12 mouse cellular contexts compared by ENCODE assay signal in the genomic region with DNA sequence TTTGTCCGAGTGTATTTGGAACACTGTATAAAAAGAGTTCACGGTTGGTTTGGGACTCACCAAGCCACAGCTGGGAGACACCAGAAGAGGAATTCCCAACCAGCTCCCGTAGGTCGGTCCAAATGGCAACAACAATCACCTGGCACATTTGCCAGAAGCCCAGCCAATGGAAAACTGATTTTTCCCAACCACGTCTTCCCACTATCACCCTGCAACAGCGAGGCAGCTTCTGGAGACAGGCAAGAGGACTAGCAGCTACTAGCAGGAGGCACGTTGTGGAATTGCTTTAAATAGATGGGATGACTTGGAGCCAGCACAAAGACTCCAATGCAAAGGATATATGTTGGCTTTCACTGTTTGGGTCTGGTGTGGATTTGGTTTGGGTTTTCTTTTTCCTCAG.
DNase-seq lines count a peak whose midpoint lies in the region; ATAC-seq lines count a peak whose summit lies in the region.
"Had no signal": no experiment of that assay in that cellular context is flagged by ENCODE, and none has a peak within 500 bp of the region (broad histone marks: within the 10 kb centered on the region; RNA-seq: fewer than 3 reads in every experiment).

No protein-coding gene starts in this region.

- H3K4me2 ChIP-seq in hindbrain, embryonic 13.5 days = peak overlapping the region; percentile 56
- H3K4me2 ChIP-seq in hindbrain, embryonic 11.5 days (replicated peaks; ENCODE audit: low read depth, low read length) = no peak overlapping the region
- H3K4me2 ChIP-seq in midbrain, embryonic 16.5 days (ENCODE audit: low read length) = peak overlapping the region; percentile 62
- H3K4me2 ChIP-seq: heart, embryonic 15.5 days; lung, embryonic 14.5 days had no signal

- H3K4me1 ChIP-seq in hindbrain, embryonic 13.5 days (replicated peaks) = peaks cover 46% of the 10 kb centered on the region
- no peaks in the 10 kb centered on the region for H3K4me1 ChIP-seq in hindbrain, embryonic 11.5 days (replicated peaks; ENCODE audit: control insufficient read depth, insufficient read depth, low read length)
- H3K4me1 ChIP-seq in midbrain, embryonic 16.5 days (ENCODE audit: control insufficient read depth, insufficient read depth, low read length) = peaks cover 16% of the 10 kb centered on the region

- no peaks in the 10 kb centered on the region for H3K9me3 ChIP-seq in hindbrain, embryonic 13.5 days
- no peaks in the 10 kb centered on the region for H3K9me3 ChIP-seq in hindbrain, embryonic 11.5 days (ENCODE audit: control insufficient read depth, low read length)
- H3K9me3 ChIP-seq in midbrain, embryonic 16.5 days (replicated peaks; ENCODE audit: control insufficient read depth, low read length, poor library complexity, severe bottlenecking) = no peaks in the 10 kb centered on the region
- H3K9me3 ChIP-seq: heart, embryonic 15.5 days had no signal

- no peak for DNase-seq in hindbrain, embryonic 11.5 days (ENCODE audit: low spot score)
- peak; percentile 73 for DNase-seq in brain, adult 2 months (ENCODE audit: low read depth, low spot score)
- peak; percentile 28 to 46 for DNase-seq in frontal cortex, adult 2 months (ENCODE audit: extremely low spot score in 1 of 2, low spot score in 1 of 2)
- DNase-seq in adrenal gland, postnatal 36 days = no peak
- DNase-seq in layer of hippocampus, postnatal 25 days (ENCODE audit: extremely low spot score in 1 of 2, low spot score in 1 of 2) = no peak
- no peak for DNase-seq in embryo, embryonic 10 days (ENCODE audit: low spot score)
- DNase-seq: cerebellum, postnatal 36 days; lung, embryonic 14.5 days had no signal

- H3K27ac ChIP-seq in hindbrain, embryonic 13.5 days = peak overlapping the region; percentile 88
- no peak overlapping the region for H3K27ac ChIP-seq in hindbrain, embryonic 11.5 days (ENCODE audit: low read depth, low read length)
- H3K27ac ChIP-seq in midbrain, embryonic 16.5 days (ENCODE audit: low read length) = peak overlapping the region; percentile 84
- H3K27ac ChIP-seq: heart, embryonic 15.5 days; kidney, postnatal 0 days had no signal

- WGBS in hindbrain, embryonic 13.5 days = 60% methylated on average over 7 of the region's 7 CpGs
- WGBS in hindbrain, embryonic 11.5 days = 89% methylated on average over 7 of the region's 7 CpGs
- WGBS in midbrain, embryonic 16.5 days = 59% methylated on average over 7 of the region's 7 CpGs

- H3K36me3 ChIP-seq in hindbrain, embryonic 13.5 days = no peaks in the 10 kb centered on the region
- H3K36me3 ChIP-seq in hindbrain, embryonic 11.5 days (ENCODE audit: control insufficient read depth, insufficient read depth, low read length) = no peaks in the 10 kb centered on the region
- H3K36me3 ChIP-seq in midbrain, embryonic 16.5 days (ENCODE audit: control insufficient read depth, insufficient read depth, low read length) = no peaks in the 10 kb centered on the region
- H3K36me3 ChIP-seq: heart, embryonic 15.5 days had no signal

- peak overlapping the region; percentile 66 for H3K9ac ChIP-seq in hindbrain, embryonic 13.5 days
- no peak overlapping the region for H3K9ac ChIP-seq in hindbrain, embryonic 11.5 days (ENCODE audit: low read depth, low read length)
- H3K9ac ChIP-seq in midbrain, embryonic 16.5 days (ENCODE audit: low read depth, low read length) = peak overlapping the region; percentile 49
- H3K9ac ChIP-seq: heart, embryonic 15.5 days; lung, embryonic 14.5 days had no signal

- ATAC-seq in hindbrain, embryonic 13.5 days (ENCODE audit: low FRiP score) = no peak
- no peak for ATAC-seq in hindbrain, embryonic 11.5 days (ENCODE audit: low FRiP score)
- ATAC-seq in midbrain, embryonic 16.5 days = no peak

- peak overlapping the region; percentile 37 for H3K4me3 ChIP-seq in hindbrain, embryonic 13.5 days
- no peak overlapping the region for H3K4me3 ChIP-seq in hindbrain, embryonic 11.5 days (ENCODE audit: low read depth, low read length)
- H3K4me3 ChIP-seq in midbrain, embryonic 16.5 days (ENCODE audit: low read depth, low read length) = peak overlapping the region; percentile 36
- H3K4me3 ChIP-seq: heart, embryonic 15.5 days had no signal

- peaks cover 7% of the 10 kb centered on the region; the same call in 1 of the 2 replicates for H3K27me3 ChIP-seq in hindbrain, embryonic 13.5 days
- H3K27me3 ChIP-seq in hindbrain, embryonic 11.5 days (ENCODE audit: control insufficient read depth, insufficient read depth, low read length) = no peaks in the 10 kb centered on the region
- no peaks in the 10 kb centered on the region for H3K27me3 ChIP-seq in midbrain, embryonic 16.5 days (ENCODE audit: control insufficient read depth, insufficient read depth, low read depth, low read length)

Comparison
In these comparisons a context has a peak if more than half of its experiments do, and no peak if none do; other contexts are left out.
1. DNase-seq: peak in brain, adult 2 months (single experiment) and frontal cortex, adult 2 months (2 of 2); none in hindbrain, embryonic 11.5 days (single experiment), adrenal gland, postnatal 36 days (0 of 2), layer of hippocampus, postnatal 25 days (0 of 2) and embryo, embryonic 10 days (single experiment).